Mouse (Mus musculus) E14TG2a.4 (cell line): ENCODE measurements around the gene Fmr1.

Experiments
- CTCF ChIP-seq: conservative IDR thresholded peaks from 2 replicates; pipeline ENCODE4 v1.5.1; 2014; ENCODE audit warnings: low read length
- POU5F1 ChIP-seq: IDR thresholded peaks from 2 replicates; pipeline ENCODE4 v1.6.1; 2014; ENCODE audit warnings: low read length, borderline replicate concordance

GRCm38 (mm10) chrX:68645154-68645919 is 33.0 kb upstream of the Fmr1 start:
- TF ChIP-seq CTCF (no peak), POU5F1 (no peak)
